Mouse (Mus musculus): ENCODE data around the gene Igsf21. TPM values are rescaled to one million over a fixed set of nuclear protein-coding genes. Genes with fewer than 3 reads are reported as not detected.

The Igsf21 gene
- polyA plus RNA-seq, 1 experiment from 2014 or later, result 0.39 TPM

DNA sequence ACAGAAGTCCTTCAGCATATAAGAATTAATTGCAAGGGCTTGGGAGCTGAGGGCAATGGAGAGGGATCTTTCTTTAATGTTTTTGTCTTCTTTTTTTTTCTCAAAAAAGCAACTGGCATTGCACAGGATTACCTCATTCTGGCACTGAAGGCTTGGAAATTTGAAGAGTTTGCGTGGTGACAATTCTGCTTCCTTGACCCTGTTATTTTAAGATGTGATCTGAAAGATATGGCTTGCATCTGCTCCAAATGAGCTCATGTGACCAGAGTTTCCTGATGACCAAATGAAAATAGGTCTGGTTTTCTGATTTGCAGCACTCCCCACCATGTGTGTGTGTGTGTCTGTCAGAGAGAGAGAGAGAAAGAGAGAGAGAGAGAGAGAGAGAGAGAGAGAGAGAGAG, 74.7 kb downstream of the Igsf21 start:
- 47% methylated on average over 1 of the region's 1 CpGs for WGBS (ENCODE audit: insufficient replicate concordance)
- H3K27ac ChIP-seq (ENCODE audit: low read depth, low read length), result no peak overlapping the region
- H3K4me1 ChIP-seq (ENCODE audit: control insufficient read depth, insufficient read depth, low read length), result peaks cover 2% of the 10 kb centered on the region; the same call in 1 of the 2 replicates
- no peak overlapping the region for H3K4me3 ChIP-seq (ENCODE audit: low read depth, low read length)
- no peak for ATAC-seq (replicated peaks; ENCODE audit: insufficient number of reproducible peaks, low FRiP score, low TSS enrichment)
- H3K4me2 ChIP-seq, result no peak overlapping the region
- H3K27me3 ChIP-seq (ENCODE audit: control insufficient read depth, insufficient read depth, low read length), result no peaks in the 10 kb centered on the region
- no peak overlapping the region for H3K9ac ChIP-seq (ENCODE audit: low read depth, low read length)
- no peaks in the 10 kb centered on the region for H3K9me3 ChIP-seq (replicated peaks; ENCODE audit: control insufficient read depth, low read length)
- H3K36me3 ChIP-seq (ENCODE audit: control insufficient read depth, insufficient read depth, low read length), result no peaks in the 10 kb centered on the region

- no peak overlapping the region for H3K4me2 ChIP-seq
- H3K27me3 ChIP-seq (ENCODE audit: control insufficient read depth, insufficient read depth, low read length), result no peaks in the 10 kb centered on the region
- H3K4me3 ChIP-seq (ENCODE audit: low read depth, low read length), result no peak overlapping the region
- H3K36me3 ChIP-seq (ENCODE audit: control insufficient read depth, insufficient read depth, low read length), result no peaks in the 10 kb centered on the region
- no peak for ATAC-seq (replicated peaks; ENCODE audit: insufficient number of reproducible peaks, low FRiP score, low TSS enrichment)
- H3K4me1 ChIP-seq (ENCODE audit: control insufficient read depth, insufficient read depth, low read length), result peaks cover 2% of the 10 kb centered on the region; the same call in 1 of the 2 replicates
- H3K27ac ChIP-seq (ENCODE audit: low read depth, low read length), result no peak overlapping the region
- no peak overlapping the region for H3K9ac ChIP-seq (ENCODE audit: low read depth, low read length)
- no peaks in the 10 kb centered on the region for H3K9me3 ChIP-seq (replicated peaks; ENCODE audit: control insufficient read depth, low read length)
Observed at GRCm38 (mm10) chr4:140171189-140171588, 75.4 kb downstream of the Igsf21 start.

DNA sequence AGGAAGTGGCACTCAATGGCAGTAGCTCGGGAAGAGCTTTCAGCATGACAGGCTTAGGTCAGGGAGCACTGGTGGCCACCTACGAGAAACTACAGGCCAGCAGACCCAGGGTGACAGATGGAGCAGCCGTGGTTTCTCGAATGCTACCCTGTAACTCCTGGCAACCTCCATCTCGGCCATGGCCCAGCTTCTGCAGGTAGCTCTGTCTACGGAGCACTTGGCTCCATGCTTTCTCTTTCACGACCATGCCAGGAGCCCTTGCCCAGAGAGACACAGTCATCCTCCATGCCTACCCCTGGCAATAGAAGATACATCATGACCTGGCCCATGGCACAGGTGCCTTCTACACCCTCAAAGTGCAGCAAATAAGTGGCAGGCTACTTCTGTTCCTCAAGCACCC, 80.7 kb downstream of the Igsf21 start:
- WGBS (ENCODE audit: insufficient replicate concordance), result 77% methylated on average over 7 of the region's 7 CpGs
- H3K27ac ChIP-seq (ENCODE audit: low read depth, low read length), result no peak overlapping the region
- H3K4me2 ChIP-seq, result no peak overlapping the region

DNA sequence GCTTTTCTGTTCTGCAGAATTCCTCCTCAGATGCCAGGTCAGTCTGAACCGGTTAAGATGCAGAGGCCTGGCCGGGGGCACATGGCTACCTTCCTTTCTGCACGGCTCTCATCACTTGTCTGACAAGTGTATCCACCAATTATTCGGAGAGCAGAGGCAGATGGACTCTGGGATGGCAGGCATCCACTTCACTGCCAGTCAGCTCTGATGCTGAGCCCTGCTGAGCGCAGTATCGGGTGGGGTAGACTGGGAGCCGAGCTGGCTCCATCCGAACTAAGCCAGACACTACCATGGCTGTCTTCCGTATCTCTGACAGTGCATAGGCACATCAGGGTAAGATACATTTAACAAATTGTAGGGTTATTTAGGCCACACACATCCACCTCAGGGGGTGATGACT, 81.9 kb downstream of the Igsf21 start:
- no peaks in the 10 kb centered on the region for H3K4me1 ChIP-seq (ENCODE audit: control insufficient read depth, insufficient read depth, low read length)
- H3K9me3 ChIP-seq (replicated peaks; ENCODE audit: control insufficient read depth, low read length), result no peaks in the 10 kb centered on the region
- no peak overlapping the region for H3K27ac ChIP-seq (ENCODE audit: low read depth, low read length)
- ATAC-seq (replicated peaks; ENCODE audit: insufficient number of reproducible peaks, low FRiP score, low TSS enrichment), result no peak
- H3K4me3 ChIP-seq (ENCODE audit: low read depth, low read length), result no peak overlapping the region
- H3K27me3 ChIP-seq (ENCODE audit: control insufficient read depth, insufficient read depth, low read length), result no peaks in the 10 kb centered on the region; the same call in 1 of the 2 replicates
- H3K36me3 ChIP-seq (ENCODE audit: control insufficient read depth, insufficient read depth, low read length), result no peaks in the 10 kb centered on the region
- 80% methylated on average over 9 of the region's 9 CpGs for WGBS (ENCODE audit: insufficient replicate concordance)
- no peak overlapping the region for H3K9ac ChIP-seq (ENCODE audit: low read depth, low read length)
- H3K4me2 ChIP-seq, result no peak overlapping the region

More for the DNA sequence above, 80.7 kb downstream of the Igsf21 start:
- no peak overlapping the region for H3K4me3 ChIP-seq (ENCODE audit: low read depth, low read length)
- no peak overlapping the region for H3K9ac ChIP-seq (ENCODE audit: low read depth, low read length)
- H3K9me3 ChIP-seq (replicated peaks; ENCODE audit: control insufficient read depth, low read length), result no peaks in the 10 kb centered on the region
- ATAC-seq (replicated peaks; ENCODE audit: insufficient number of reproducible peaks, low FRiP score, low TSS enrichment), result no peak
- no peaks in the 10 kb centered on the region for H3K27me3 ChIP-seq (ENCODE audit: control insufficient read depth, insufficient read depth, low read length)
- H3K36me3 ChIP-seq (ENCODE audit: control insufficient read depth, insufficient read depth, low read length), result no peaks in the 10 kb centered on the region
- H3K4me1 ChIP-seq (ENCODE audit: control insufficient read depth, insufficient read depth, low read length), result no peaks in the 10 kb centered on the region

- ATAC-seq (replicated peaks; ENCODE audit: insufficient number of reproducible peaks, low FRiP score, low TSS enrichment), result no peak
- Histone ChIP-seq H3K9ac (ENCODE audit: low read depth, low read length) (no peak overlapping the region), H3K4me2 (no peak overlapping the region), H3K27me3 (ENCODE audit: control insufficient read depth, insufficient read depth, low read length) (no peaks in the 10 kb centered on the region; the same call in 1 of the 2 replicates), H3K4me3 (ENCODE audit: low read depth, low read length) (no peak overlapping the region), H3K4me1 (ENCODE audit: control insufficient read depth, insufficient read depth, low read length) (no peaks in the 10 kb centered on the region), H3K27ac (ENCODE audit: low read depth, low read length) (no peak overlapping the region), H3K36me3 (ENCODE audit: control insufficient read depth, insufficient read depth, low read length) (no peaks in the 10 kb centered on the region), H3K9me3 (replicated peaks; ENCODE audit: control insufficient read depth, low read length) (no peaks in the 10 kb centered on the region)
- WGBS (ENCODE audit: insufficient replicate concordance), result 17% methylated on average over 3 of the region's 3 CpGs
Observed at GRCm38 (mm10) chr4:140159617-140160016, 87.0 kb downstream of the Igsf21 start.

GRCm38 (mm10) chr4:140154899-140155463, 91.6 kb downstream of the Igsf21 start:
- Histone ChIP-seq H3K27ac (ENCODE audit: low read depth, low read length) (no peak overlapping the region), H3K4me1 (ENCODE audit: control insufficient read depth, insufficient read depth, low read length) (peaks cover 4% of the 10 kb centered on the region; the same call in 1 of the 2 replicates), H3K9me3 (replicated peaks; ENCODE audit: control insufficient read depth, low read length) (no peaks in the 10 kb centered on the region), H3K36me3 (ENCODE audit: control insufficient read depth, insufficient read depth, low read length) (no peaks in the 10 kb centered on the region), H3K27me3 (ENCODE audit: control insufficient read depth, insufficient read depth, low read length) (no peaks in the 10 kb centered on the region; the same call in 1 of the 2 replicates), H3K4me2 (no peak overlapping the region), H3K9ac (ENCODE audit: low read depth, low read length) (no peak overlapping the region), H3K4me3 (ENCODE audit: low read depth, low read length) (no peak overlapping the region)
- ATAC-seq (replicated peaks; ENCODE audit: insufficient number of reproducible peaks, low FRiP score, low TSS enrichment), result no peak
- 54% methylated on average over 5 of the region's 5 CpGs for WGBS (ENCODE audit: insufficient replicate concordance)

GRCm38 (mm10) chr4:140154484-140154883, 92.1 kb downstream of the Igsf21 start:
- no peaks in the 10 kb centered on the region for H3K9me3 ChIP-seq (replicated peaks; ENCODE audit: control insufficient read depth, low read length)
- H3K27me3 ChIP-seq (ENCODE audit: control insufficient read depth, insufficient read depth, low read length), result no peaks in the 10 kb centered on the region; the same call in 1 of the 2 replicates
- no peak for ATAC-seq (replicated peaks; ENCODE audit: insufficient number of reproducible peaks, low FRiP score, low TSS enrichment)
- 70% methylated on average over 5 of the region's 5 CpGs for WGBS (ENCODE audit: insufficient replicate concordance)
- no peak overlapping the region for H3K4me2 ChIP-seq
- H3K9ac ChIP-seq (ENCODE audit: low read depth, low read length), result no peak overlapping the region
- no peaks in the 10 kb centered on the region for H3K36me3 ChIP-seq (ENCODE audit: control insufficient read depth, insufficient read depth, low read length)
- H3K27ac ChIP-seq (ENCODE audit: low read depth, low read length), result no peak overlapping the region
- no peak overlapping the region for H3K4me3 ChIP-seq (ENCODE audit: low read depth, low read length)
- peaks cover 4% of the 10 kb centered on the region; the same call in 1 of the 2 replicates for H3K4me1 ChIP-seq (ENCODE audit: control insufficient read depth, insufficient read depth, low read length)

- Histone ChIP-seq H3K9ac (ENCODE audit: low read depth, low read length) (no peak overlapping the region), H3K4me1 (ENCODE audit: control insufficient read depth, insufficient read depth, low read length) (peaks cover 5% of the 10 kb centered on the region), H3K4me3 (ENCODE audit: low read depth, low read length) (no peak overlapping the region), H3K27ac (ENCODE audit: low read depth, low read length) (no peak overlapping the region), H3K4me2 (no peak overlapping the region; the same call in 1 of the 2 replicates), H3K27me3 (ENCODE audit: control insufficient read depth, insufficient read depth, low read length) (no peaks in the 10 kb centered on the region), H3K9me3 (replicated peaks; ENCODE audit: control insufficient read depth, low read length) (no peaks in the 10 kb centered on the region), H3K36me3 (ENCODE audit: control insufficient read depth, insufficient read depth, low read length) (no peaks in the 10 kb centered on the region)
- WGBS (ENCODE audit: insufficient replicate concordance), result 54% methylated on average over 9 of the region's 9 CpGs
- ATAC-seq (replicated peaks; ENCODE audit: insufficient number of reproducible peaks, low FRiP score, low TSS enrichment), result no peak
Observed at GRCm38 (mm10) chr4:140153711-140154114, 92.9 kb downstream of the Igsf21 start.

GRCm38 (mm10) chr4:140153101-140153500, 93.5 kb downstream of the Igsf21 start:
- WGBS (ENCODE audit: insufficient replicate concordance), result 25% methylated on average over 7 of the region's 7 CpGs
- H3K9me3 ChIP-seq (replicated peaks; ENCODE audit: control insufficient read depth, low read length), result no peaks in the 10 kb centered on the region
- H3K27me3 ChIP-seq (ENCODE audit: control insufficient read depth, insufficient read depth, low read length), result no peaks in the 10 kb centered on the region
- H3K27ac ChIP-seq (ENCODE audit: low read depth, low read length), result no peak overlapping the region
- ATAC-seq (replicated peaks; ENCODE audit: insufficient number of reproducible peaks, low FRiP score, low TSS enrichment), result no peak
- no peak overlapping the region for H3K9ac ChIP-seq (ENCODE audit: low read depth, low read length)
- H3K4me1 ChIP-seq (ENCODE audit: control insufficient read depth, insufficient read depth, low read length), result peaks cover 11% of the 10 kb centered on the region
- no peaks in the 10 kb centered on the region for H3K36me3 ChIP-seq (ENCODE audit: control insufficient read depth, insufficient read depth, low read length)
- no peak overlapping the region for H3K4me3 ChIP-seq (ENCODE audit: low read depth, low read length)
- H3K4me2 ChIP-seq, result no peak overlapping the region; the same call in 1 of the 2 replicates
